Mouse (Mus musculus): ENCODE data around the gene Sfmbt1. TPM values are rescaled to one million over a fixed set of nuclear protein-coding genes. Genes with fewer than 3 reads are reported as not detected.

Sfmbt1 gene
- polyA plus RNA-seq, 1 experiment: 1.0 TPM

GRCm38 (mm10) chr14:30692439-30692838, 22.2 kb upstream of the Sfmbt1 start:
- no peak for TF ChIP-seq GATA1 (IDR thresholded peaks at IDR 0.05; ENCODE audit: borderline replicate concordance, low read length)
- no peak for TF ChIP-seq FLI1 (IDR thresholded peaks at IDR 0.05; ENCODE audit: low read length)

GRCm38 (mm10) chr14:30694786-30695185, 19.9 kb upstream of the Sfmbt1 start:
- Histone ChIP-seq H3K4me3 (replicated peaks) (no peak overlapping the region), H3K9me3 (no peaks in the 10 kb centered on the region)
- no peak for TF ChIP-seq FLI1 (IDR thresholded peaks at IDR 0.05; ENCODE audit: low read length)
- TF ChIP-seq GATA1 (IDR thresholded peaks at IDR 0.05; ENCODE audit: borderline replicate concordance, low read length): no peak

More at GRCm38 (mm10) chr14:30692439-30692838, 22.2 kb upstream of the Sfmbt1 start:
- Histone ChIP-seq H3K36me3 (replicated peaks; ENCODE audit: low read length) (peaks cover 59% of the 10 kb centered on the region), H3K27me3 (replicated peaks) (peaks cover 4% of the 10 kb centered on the region), H3K9me3 (no peaks in the 10 kb centered on the region), H3K4me1 (peaks cover 20% of the 10 kb centered on the region), H3K4me3 (replicated peaks) (no peak overlapping the region)

GRCm38 (mm10) chr14:30695609-30696008, 19.0 kb upstream of the Sfmbt1 start:
- H3K4me1 ChIP-seq: peaks cover 29% of the 10 kb centered on the region
- no peak overlapping the region for H3K4me3 ChIP-seq (replicated peaks)
- H3K27me3 ChIP-seq (replicated peaks): peaks cover 17% of the 10 kb centered on the region
- no peak for TF ChIP-seq GATA1 (IDR thresholded peaks at IDR 0.05; ENCODE audit: borderline replicate concordance, low read length)
- no peak for TF ChIP-seq FLI1 (IDR thresholded peaks at IDR 0.05; ENCODE audit: low read length)
- no peaks in the 10 kb centered on the region for H3K9me3 ChIP-seq
- H3K36me3 ChIP-seq (replicated peaks; ENCODE audit: low read length): peaks cover 36% of the 10 kb centered on the region

More at GRCm38 (mm10) chr14:30694786-30695185, 19.9 kb upstream of the Sfmbt1 start:
- Histone ChIP-seq H3K36me3 (replicated peaks; ENCODE audit: low read length) (peaks cover 44% of the 10 kb centered on the region), H3K4me1 (peaks cover 26% of the 10 kb centered on the region), H3K27me3 (replicated peaks) (peaks cover 15% of the 10 kb centered on the region)

- Histone ChIP-seq H3K9me3 (no peaks in the 10 kb centered on the region), H3K4me3 (replicated peaks) (no peak overlapping the region), H3K36me3 (replicated peaks; ENCODE audit: low read length) (peaks cover 21% of the 10 kb centered on the region), H3K27me3 (replicated peaks) (peaks cover 20% of the 10 kb centered on the region), H3K4me1 (peaks cover 29% of the 10 kb centered on the region)
- TF ChIP-seq FLI1 (IDR thresholded peaks at IDR 0.05; ENCODE audit: low read length) (no peak), GATA1 (IDR thresholded peaks at IDR 0.05; ENCODE audit: borderline replicate concordance, low read length) (no peak)
Observed at GRCm38 (mm10) chr14:30697407-30698052, 17.1 kb upstream of the Sfmbt1 start.

DNA sequence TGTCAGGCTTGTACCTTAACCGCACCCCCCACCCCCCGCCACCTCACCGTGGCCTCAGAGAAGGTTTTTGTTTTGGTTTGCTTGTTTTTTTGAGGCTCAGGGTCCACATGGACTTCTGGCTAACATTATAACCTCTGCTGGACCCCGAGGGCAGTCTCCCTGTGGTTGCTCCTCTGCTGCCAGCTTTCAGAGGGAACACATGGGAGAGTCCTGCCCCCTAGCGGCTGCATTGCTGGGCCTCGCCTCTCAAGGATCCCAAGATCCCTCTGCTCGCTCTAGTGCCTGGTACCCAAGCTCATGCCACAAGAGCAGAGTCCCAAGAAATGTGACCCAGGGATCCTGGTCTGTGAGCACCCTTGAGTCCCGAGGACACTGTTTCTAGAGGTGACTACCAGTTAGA, 15.0 kb upstream of the Sfmbt1 start:
- Histone ChIP-seq H3K27me3 (replicated peaks) (peaks cover 24% of the 10 kb centered on the region), H3K36me3 (replicated peaks; ENCODE audit: low read length) (no peaks in the 10 kb centered on the region), H3K4me1 (peaks cover 30% of the 10 kb centered on the region), H3K4me3 (replicated peaks) (no peak overlapping the region), H3K9me3 (no peaks in the 10 kb centered on the region)
- TF ChIP-seq FLI1 (IDR thresholded peaks at IDR 0.05; ENCODE audit: low read length) (no peak), GATA1 (IDR thresholded peaks at IDR 0.05; ENCODE audit: borderline replicate concordance, low read length) (no peak)

DNA sequence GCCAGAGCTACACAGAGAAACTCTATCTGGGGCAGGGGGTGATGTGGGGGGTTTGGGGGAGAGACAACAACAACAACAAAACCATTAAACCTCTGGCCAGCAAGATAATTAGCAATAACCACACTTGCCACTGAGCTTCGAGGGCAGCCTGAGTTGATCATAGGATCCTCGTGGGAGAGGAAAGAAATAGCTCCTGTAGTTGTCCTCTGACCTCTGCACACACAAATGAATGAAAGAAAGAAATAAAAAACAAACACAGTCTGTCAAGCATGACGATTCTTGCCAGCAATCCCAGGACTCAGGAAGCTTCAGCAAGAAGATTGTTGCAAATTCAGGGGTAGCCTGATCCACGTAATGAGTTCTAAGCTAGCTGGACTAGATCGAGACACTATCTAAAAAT, 12.1 kb upstream of the Sfmbt1 start:
- TF ChIP-seq FLI1 (IDR thresholded peaks at IDR 0.05; ENCODE audit: low read length): no peak
- no peak for TF ChIP-seq GATA1 (IDR thresholded peaks at IDR 0.05; ENCODE audit: borderline replicate concordance, low read length)
- H3K4me3 ChIP-seq (replicated peaks): no peak overlapping the region
- peaks cover 28% of the 10 kb centered on the region for H3K27me3 ChIP-seq (replicated peaks)
- H3K4me1 ChIP-seq: peaks cover 20% of the 10 kb centered on the region
- H3K36me3 ChIP-seq (replicated peaks; ENCODE audit: low read length): no peaks in the 10 kb centered on the region
- no peaks in the 10 kb centered on the region for H3K9me3 ChIP-seq

DNA sequence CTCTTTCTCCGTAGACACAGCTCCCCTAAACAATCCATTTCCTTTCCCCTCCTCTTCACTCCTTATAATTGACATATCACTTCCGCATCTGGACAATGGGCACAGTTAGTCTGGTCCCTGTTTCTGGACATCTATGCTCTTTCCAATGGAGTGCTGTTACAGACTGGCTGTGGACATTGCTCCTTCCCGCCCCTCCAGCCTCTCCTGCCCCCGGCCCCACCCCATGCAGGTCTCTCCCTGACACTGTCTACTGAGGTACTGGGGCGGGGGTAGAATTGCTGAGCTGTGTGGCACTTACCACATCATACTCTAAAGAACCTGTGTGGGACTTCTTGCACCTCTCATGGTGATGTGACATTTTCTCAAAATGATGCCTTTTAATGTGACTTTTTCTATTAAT, 11.6 kb upstream of the Sfmbt1 start:
- Histone ChIP-seq H3K27me3 (replicated peaks) (peaks cover 32% of the 10 kb centered on the region), H3K4me1 (peaks cover 20% of the 10 kb centered on the region)
- TF ChIP-seq FLI1 (IDR thresholded peaks at IDR 0.05; ENCODE audit: low read length) (no peak), GATA1 (IDR thresholded peaks at IDR 0.05; ENCODE audit: borderline replicate concordance, low read length) (no peak)

GRCm38 (mm10) chr14:30704098-30704855, 10.4 kb upstream of the Sfmbt1 start:
- H3K4me3 ChIP-seq (replicated peaks): no peak overlapping the region
- no peaks in the 10 kb centered on the region for H3K9me3 ChIP-seq
- H3K4me1 ChIP-seq: peaks cover 22% of the 10 kb centered on the region
- no peaks in the 10 kb centered on the region for H3K36me3 ChIP-seq (replicated peaks; ENCODE audit: low read length)
- peaks cover 26% of the 10 kb centered on the region for H3K27me3 ChIP-seq (replicated peaks)
- TF ChIP-seq GATA1 (IDR thresholded peaks at IDR 0.05; ENCODE audit: borderline replicate concordance, low read length) (no peak), FLI1 (IDR thresholded peaks at IDR 0.05; ENCODE audit: low read length) (no peak)

More for the DNA sequence above, 11.6 kb upstream of the Sfmbt1 start:
- Histone ChIP-seq H3K36me3 (replicated peaks; ENCODE audit: low read length) (no peaks in the 10 kb centered on the region), H3K9me3 (no peaks in the 10 kb centered on the region), H3K4me3 (replicated peaks) (no peak overlapping the region)

DNA sequence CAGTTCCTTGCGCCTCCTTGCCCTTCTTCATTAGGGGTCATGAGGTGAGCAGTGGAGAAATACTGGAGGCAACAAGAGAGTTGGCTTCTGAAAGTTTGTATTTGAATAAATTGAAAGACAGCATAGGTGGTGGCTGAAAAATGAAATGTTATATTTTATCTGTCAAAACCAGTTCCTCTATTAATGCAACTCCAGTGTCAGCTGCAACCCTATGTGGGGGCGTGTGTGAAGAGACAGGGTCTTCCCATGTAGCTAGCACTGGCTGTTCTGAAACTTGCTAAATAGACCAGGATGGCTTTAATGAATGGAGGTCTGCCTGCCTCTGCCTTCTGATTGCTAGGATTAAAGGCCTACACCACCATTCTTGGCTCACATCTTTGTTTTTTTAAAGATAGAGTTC, 2.8 kb upstream of the Sfmbt1 start:
- Histone ChIP-seq H3K9me3 (no peaks in the 10 kb centered on the region), H3K4me1 (peaks cover 37% of the 10 kb centered on the region), H3K36me3 (replicated peaks; ENCODE audit: low read length) (no peaks in the 10 kb centered on the region), H3K27me3 (replicated peaks) (peaks cover 18% of the 10 kb centered on the region), H3K4me3 (replicated peaks) (no peak overlapping the region)
- no peak for TF ChIP-seq GATA1 (IDR thresholded peaks at IDR 0.05; ENCODE audit: borderline replicate concordance, low read length)
- no peak for TF ChIP-seq FLI1 (IDR thresholded peaks at IDR 0.05; ENCODE audit: low read length)

DNA sequence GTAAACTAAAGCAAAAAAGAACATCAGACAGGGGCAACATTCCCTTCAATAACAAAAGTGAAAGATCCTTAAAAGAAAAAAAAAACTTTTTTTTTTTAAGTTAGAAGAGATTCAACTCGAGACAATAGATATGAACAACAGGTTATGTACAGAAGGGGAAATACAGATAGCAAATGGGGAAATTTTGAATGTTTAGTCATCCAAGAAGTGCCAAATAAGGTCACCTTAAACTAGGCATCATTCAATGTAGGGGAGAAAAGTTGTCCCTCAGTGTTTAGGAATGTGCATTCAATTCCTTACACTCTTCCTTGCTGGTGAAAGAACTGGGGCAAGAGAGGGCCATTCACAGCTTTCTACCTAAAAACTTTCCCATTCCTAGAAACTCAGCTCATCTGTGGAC, 880 bp upstream of the Sfmbt1 start:
- Histone ChIP-seq H3K4me1 (peaks cover 44% of the 10 kb centered on the region), H3K9me3 (no peaks in the 10 kb centered on the region), H3K36me3 (replicated peaks; ENCODE audit: low read length) (no peaks in the 10 kb centered on the region), H3K27me3 (replicated peaks) (peaks cover 10% of the 10 kb centered on the region), H3K4me3 (replicated peaks) (no peak overlapping the region)
- TF ChIP-seq GATA1 (IDR thresholded peaks at IDR 0.05; ENCODE audit: borderline replicate concordance, low read length): no peak
- TF ChIP-seq FLI1 (IDR thresholded peaks at IDR 0.05; ENCODE audit: low read length): no peak
